Mouse (Mus musculus) midbrain, embryonic 12.5 days (tissue): ENCODE data around the gene Zfand3. TPM values are rescaled to one million over a fixed set of nuclear protein-coding genes. Genes with fewer than 3 reads are reported as not detected.
A peak's percentile ranks its signal among the peaks of the same experiment; 100 is the strongest.

ENCODE experiments used
- ATAC-seq: fragments of 200-750 bp; cut with Nextera tagmentation; 2 replicates; pipeline ENCODE4 v1.8.0; 2017; ENCODE audit warnings: low read depth, moderate TSS enrichment, moderate library complexity; ENCODE audit not compliant: low FRiP score
- H3K27ac ChIP-seq: fragments of 300-500 bp; sonication (generic); replicated peaks from 2 replicates; pipeline ENCODE4 v1.5.1; 2016; ENCODE audit warnings: mild to moderate bottlenecking
- H3K27me3 ChIP-seq: fragments of 300-500 bp; sonication (generic); 2 replicates; pipeline ENCODE4 v1.6.1; 2016; ENCODE audit warnings: mild to moderate bottlenecking
- H3K36me3 ChIP-seq: fragments of 300-500 bp; sonication (generic); 2 replicates; pipeline ENCODE4 v1.6.1; 2016
- H3K4me1 ChIP-seq: fragments of 300-500 bp; sonication (generic); 2 replicates; pipeline ENCODE4 v1.6.1; 2016
- H3K4me2 ChIP-seq: fragments of 300-500 bp; sonication (generic); replicated peaks from 2 replicates; pipeline ENCODE4 v1.6.1; 2016; ENCODE audit warnings: mild to moderate bottlenecking, moderate library complexity
- H3K4me3 ChIP-seq: fragments of 300-500 bp; sonication (generic); 2 replicates; pipeline ENCODE4 v1.5.1; 2016; ENCODE audit warnings: mild to moderate bottlenecking
- H3K9ac ChIP-seq: fragments of 300-500 bp; sonication (generic); replicated peaks from 2 replicates; pipeline ENCODE4 v1.6.1; 2016; ENCODE audit warnings: mild to moderate bottlenecking, moderate library complexity
- H3K9me3 ChIP-seq: fragments of 300-500 bp; sonication (generic); 2 replicates; pipeline ENCODE4 v1.6.1; 2016; ENCODE audit warnings: mild to moderate bottlenecking
- WGBS: fragments of 180-500 bp; shearing (Covaris S2); methylation state at CpG from one replicate; pipeline ENCODE4 v1.1.7; 2016; 5-methylcytosine and 5-hydroxymethylcytosine counted together
- polyA plus RNA-seq: library from polyadenylated mRNA; unstranded; fragments of >200 nt; fragmentation: Nextera tagmentation; extraction: Ambion mirVana; gene quantifications from 2 replicates; pipeline ENCODE4 v1.2.1, GENCODE M21; 2016

The Zfand3 gene
- polyA plus RNA-seq, 1 experiment from 2014 or later = 91.5 TPM

DNA sequence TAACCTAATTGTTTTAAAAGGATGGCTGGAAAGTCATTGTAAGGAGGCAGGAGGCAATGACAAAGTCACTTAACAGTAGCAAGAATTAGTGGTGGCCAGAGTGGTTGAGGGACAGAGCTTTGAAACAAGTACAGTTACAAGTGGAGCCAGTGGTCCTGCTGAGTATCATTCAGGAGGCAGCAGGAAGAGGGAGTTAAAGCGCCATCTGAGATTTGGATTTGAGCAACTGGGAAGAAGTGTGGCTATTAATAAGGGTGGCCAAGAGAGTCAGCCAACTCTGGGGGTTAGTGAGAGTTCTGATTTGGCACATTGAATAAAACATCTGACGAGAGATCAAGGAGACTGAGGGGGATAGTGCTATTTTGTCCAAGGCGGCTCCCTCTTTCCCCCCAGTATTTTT, 54.1 kb downstream of the Zfand3 start:
- no peak overlapping the region for H3K9ac ChIP-seq
- H3K27me3 ChIP-seq = no peaks in the 10 kb centered on the region
- WGBS = 87% methylated on average over 3 of the region's 3 CpGs
- H3K27ac ChIP-seq = no peak overlapping the region
- H3K4me3 ChIP-seq = no peak overlapping the region
- ATAC-seq = no peak
- no peak overlapping the region for H3K4me2 ChIP-seq
- H3K9me3 ChIP-seq = no peaks in the 10 kb centered on the region
- H3K36me3 ChIP-seq = peaks cover 8% of the 10 kb centered on the region; the same call in 1 of the 2 replicates
- peaks cover 5% of the 10 kb centered on the region for H3K4me1 ChIP-seq

DNA sequence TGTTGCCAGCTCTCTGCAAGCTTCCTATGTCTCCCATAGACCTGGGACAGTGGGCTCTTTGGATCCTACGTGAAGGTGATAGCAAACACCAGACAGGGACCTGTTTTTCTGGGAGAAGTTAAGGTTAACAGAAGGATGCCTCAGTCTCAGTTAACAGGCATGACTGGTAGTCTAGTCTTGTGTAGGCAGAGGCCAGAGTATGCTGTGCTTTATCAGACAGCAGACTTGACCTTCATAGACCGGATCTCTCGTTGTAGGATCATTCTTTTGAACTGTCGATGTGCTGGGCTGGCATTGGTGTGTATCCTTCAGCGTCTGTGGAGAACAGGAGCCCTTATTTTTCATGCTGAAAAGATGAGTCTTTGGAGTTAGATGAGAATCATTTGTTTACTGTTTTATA, 54.5 kb downstream of the Zfand3 start:
- Histone ChIP-seq H3K9ac (no peak overlapping the region), H3K4me3 (no peak overlapping the region), H3K4me1 (peaks cover 8% of the 10 kb centered on the region), H3K27me3 (no peaks in the 10 kb centered on the region), H3K9me3 (no peaks in the 10 kb centered on the region), H3K36me3 (peaks cover 8% of the 10 kb centered on the region; the same call in 1 of the 2 replicates), H3K27ac (no peak overlapping the region), H3K4me2 (no peak overlapping the region)
- 94% methylated on average over 5 of the region's 5 CpGs for WGBS
- ATAC-seq = no peak

DNA sequence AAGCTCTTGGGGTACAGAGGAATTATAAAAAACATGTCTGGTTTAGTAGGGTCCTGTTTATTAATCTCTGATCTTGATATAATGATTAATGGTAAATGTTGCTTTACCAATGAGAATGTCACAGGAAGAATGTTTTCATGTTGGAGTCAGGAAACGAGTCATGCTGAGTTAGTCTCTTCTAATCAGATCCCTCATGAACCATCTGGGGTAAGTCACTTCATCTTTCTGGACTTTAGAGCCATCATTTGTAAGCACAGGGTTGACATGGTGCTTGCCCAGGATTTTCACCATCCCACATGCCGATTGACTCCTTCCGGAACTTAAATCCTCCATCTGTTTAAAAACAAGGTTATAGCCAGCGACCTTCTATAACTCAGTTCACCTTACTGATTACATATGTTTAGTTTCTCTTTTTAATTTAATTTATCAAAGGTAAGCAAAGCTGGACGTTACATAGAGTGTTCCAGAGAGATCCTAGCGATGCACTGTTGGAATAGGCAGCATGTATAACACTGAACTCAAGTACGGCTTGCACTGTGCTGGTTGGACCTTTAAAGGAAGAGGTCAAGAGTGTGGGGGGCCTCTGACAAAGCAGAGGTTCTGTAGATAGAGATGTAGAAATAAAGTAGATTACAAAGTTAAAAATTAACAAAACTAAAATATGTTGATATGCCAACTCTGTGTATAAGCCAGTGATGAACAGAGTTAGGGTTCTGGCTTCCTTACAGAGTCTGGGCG, 56.7 kb downstream of the Zfand3 start:
- Histone ChIP-seq H3K4me1 (peaks cover 20% of the 10 kb centered on the region), H3K9ac (no peak overlapping the region), H3K27ac (no peak overlapping the region), H3K9me3 (no peaks in the 10 kb centered on the region), H3K4me2 (no peak overlapping the region), H3K27me3 (no peaks in the 10 kb centered on the region), H3K4me3 (no peak overlapping the region), H3K36me3 (no peaks in the 10 kb centered on the region)
- no peak for ATAC-seq
- WGBS = 88% methylated on average over 8 of the region's 8 CpGs

DNA sequence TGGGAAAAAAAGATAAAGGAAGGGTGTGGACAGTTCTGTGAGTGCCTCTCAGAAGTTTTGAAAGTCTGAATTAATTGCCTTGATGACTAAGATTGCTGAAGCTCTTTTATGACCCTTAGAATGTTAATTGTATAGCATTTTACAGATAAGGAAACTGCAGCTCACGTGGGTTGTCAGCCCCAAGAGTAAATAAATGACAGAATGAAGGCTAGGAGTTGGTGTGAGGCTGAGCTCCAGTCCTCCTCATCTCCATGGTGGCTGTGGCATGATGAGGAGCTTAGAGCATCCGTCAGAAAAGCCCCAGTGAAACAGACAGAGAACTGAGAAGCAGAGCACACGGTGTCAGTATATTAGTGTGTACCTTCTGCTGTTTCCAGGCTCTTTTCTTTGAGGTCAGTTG, 59.3 kb downstream of the Zfand3 start:
- Histone ChIP-seq H3K36me3 (no peaks in the 10 kb centered on the region), H3K4me2 (no peak overlapping the region), H3K27ac (no peak overlapping the region), H3K27me3 (no peaks in the 10 kb centered on the region), H3K4me3 (no peak overlapping the region), H3K4me1 (peaks cover 20% of the 10 kb centered on the region), H3K9me3 (no peaks in the 10 kb centered on the region), H3K9ac (no peak overlapping the region)
- WGBS = 38% methylated on average over 3 of the region's 3 CpGs
- ATAC-seq = no peak

DNA sequence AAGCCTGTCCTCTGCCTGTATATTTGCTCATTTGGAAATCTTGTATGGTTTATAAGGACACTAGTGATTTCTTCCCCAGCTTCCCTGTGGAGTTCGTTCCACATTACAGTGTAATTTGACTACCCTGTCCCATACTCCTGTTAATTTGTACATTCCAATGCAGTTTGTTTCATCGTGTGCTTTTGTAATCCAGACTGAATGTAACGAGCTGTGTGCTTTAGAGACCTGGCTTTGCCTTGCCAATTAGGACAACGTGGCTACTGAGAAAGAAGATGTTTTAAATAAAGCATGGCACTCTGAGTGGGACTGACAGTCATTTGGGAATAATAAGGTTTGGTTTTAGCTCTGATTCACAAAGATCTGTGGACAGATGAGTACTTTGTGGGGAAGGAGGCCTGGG, 60.2 kb downstream of the Zfand3 start:
- Histone ChIP-seq H3K4me2 (no peak overlapping the region), H3K27me3 (no peaks in the 10 kb centered on the region), H3K4me3 (no peak overlapping the region), H3K27ac (0 out of 2 replicates have a peak overlapping the region, but pooled peaks have one; percentile 20), H3K9ac (no peak overlapping the region), H3K36me3 (no peaks in the 10 kb centered on the region), H3K9me3 (no peaks in the 10 kb centered on the region), H3K4me1 (peaks cover 17% of the 10 kb centered on the region)
- WGBS = 35% methylated on average over 4 of the region's 4 CpGs
- no peak for ATAC-seq

DNA sequence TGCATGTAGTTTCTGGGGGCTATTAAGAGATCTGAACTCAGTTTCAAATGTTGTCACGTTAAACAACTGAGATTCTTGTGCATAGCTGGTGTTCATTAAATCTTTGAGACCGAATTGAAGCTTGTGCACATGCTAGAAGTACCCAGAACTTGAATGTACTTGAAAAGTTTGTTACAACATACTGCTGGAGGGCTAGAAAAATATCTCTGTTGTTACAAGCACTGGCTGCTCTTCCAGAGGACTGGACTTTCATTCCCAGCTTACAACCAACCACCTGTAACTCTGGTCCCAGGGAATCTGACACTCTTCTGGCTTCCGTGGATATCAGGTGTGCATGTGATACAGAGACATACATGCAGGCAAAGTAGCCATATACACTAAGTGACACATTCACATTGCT, 65.2 kb downstream of the Zfand3 start:
- no peaks in the 10 kb centered on the region for H3K9me3 ChIP-seq
- no peak overlapping the region for H3K4me2 ChIP-seq
- H3K27ac ChIP-seq = no peak overlapping the region
- no peaks in the 10 kb centered on the region for H3K27me3 ChIP-seq
- 89% methylated on average over 3 of the region's 3 CpGs for WGBS
- H3K4me3 ChIP-seq = no peak overlapping the region
- no peak for ATAC-seq
- peaks cover 4% of the 10 kb centered on the region for H3K4me1 ChIP-seq
- H3K36me3 ChIP-seq = peaks cover 9% of the 10 kb centered on the region
- no peak overlapping the region for H3K9ac ChIP-seq

DNA sequence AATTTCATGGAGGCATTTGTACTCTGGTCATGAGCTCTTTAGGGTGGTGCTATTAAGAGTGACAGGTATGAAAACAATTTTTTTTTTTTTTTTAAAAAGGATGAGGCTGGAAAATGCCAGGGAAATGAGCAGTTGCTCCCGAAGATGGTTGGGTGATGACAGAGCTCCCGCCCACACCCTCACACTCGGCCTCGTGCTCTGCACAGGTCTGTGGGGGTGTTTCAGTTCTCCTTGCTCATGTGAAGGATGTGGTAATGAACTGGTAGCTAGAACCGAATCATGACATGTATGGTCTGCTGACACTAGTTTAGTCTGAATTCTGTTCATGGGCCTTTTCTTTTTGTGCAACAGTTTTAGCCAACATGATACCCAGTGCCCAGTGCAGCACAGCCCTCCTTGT, 66.1 kb downstream of the Zfand3 start:
- ATAC-seq = no peak
- Histone ChIP-seq H3K36me3 (peaks cover 9% of the 10 kb centered on the region), H3K9me3 (no peaks in the 10 kb centered on the region), H3K9ac (no peak overlapping the region), H3K4me3 (no peak overlapping the region), H3K27me3 (no peaks in the 10 kb centered on the region), H3K4me2 (no peak overlapping the region), H3K4me1 (0 out of 2 replicates have a peak, but pooled peaks cover under 1% of the 10 kb centered on the region), H3K27ac (no peak overlapping the region)
- 91% methylated on average over 5 of the region's 5 CpGs for WGBS

DNA sequence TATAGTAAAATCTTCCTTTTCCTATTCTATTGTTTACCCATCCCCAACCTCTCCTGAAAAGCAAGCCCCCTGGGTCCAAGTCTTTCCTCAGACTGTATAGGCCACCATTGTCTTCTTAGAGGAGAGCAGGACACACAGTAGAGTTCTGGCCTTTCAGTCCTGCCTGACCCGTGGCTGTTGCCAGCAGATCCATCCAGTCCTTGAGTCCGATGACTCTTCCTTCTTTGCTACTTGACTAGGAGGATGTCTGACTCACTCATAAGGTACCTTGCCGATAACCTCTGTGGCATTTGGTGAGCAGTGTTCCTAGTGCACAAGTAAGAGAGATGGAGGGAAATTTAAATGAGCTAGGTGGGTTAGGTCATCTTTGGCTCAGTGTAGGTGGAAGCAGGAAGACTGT, 68.1 kb downstream of the Zfand3 start:
- no peak for ATAC-seq
- Histone ChIP-seq H3K27me3 (no peaks in the 10 kb centered on the region), H3K27ac (no peak overlapping the region), H3K4me2 (no peak overlapping the region), H3K9me3 (no peaks in the 10 kb centered on the region), H3K4me3 (no peak overlapping the region), H3K4me1 (peaks cover 6% of the 10 kb centered on the region; the same call in 1 of the 2 replicates), H3K9ac (no peak overlapping the region), H3K36me3 (peaks cover 9% of the 10 kb centered on the region)
- 88% methylated on average over 3 of the region's 3 CpGs for WGBS

DNA sequence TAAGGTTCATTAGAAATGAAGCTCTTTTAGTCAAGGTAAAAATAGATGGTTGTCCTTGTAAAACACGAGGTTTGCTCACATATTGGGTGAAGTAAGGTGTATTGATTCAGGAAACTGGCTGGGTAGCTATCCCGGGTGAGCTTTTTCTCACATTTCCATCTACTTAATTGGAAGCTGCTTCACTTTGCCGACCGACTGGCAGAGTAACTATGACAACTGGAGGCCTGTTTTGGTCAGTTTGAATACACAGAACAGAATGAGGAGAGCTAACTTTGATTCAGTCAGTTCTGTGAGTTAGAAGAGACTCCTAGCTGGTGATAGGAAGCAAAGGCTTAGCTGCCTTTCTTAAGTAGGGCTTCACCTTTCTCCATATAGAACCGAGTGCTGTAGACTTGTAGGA, 71.4 kb downstream of the Zfand3 start:
- Histone ChIP-seq H3K27me3 (no peaks in the 10 kb centered on the region), H3K4me2 (no peak overlapping the region), H3K27ac (no peak overlapping the region), H3K9ac (no peak overlapping the region), H3K9me3 (no peaks in the 10 kb centered on the region), H3K4me3 (no peak overlapping the region), H3K36me3 (peaks cover 9% of the 10 kb centered on the region), H3K4me1 (peaks cover 6% of the 10 kb centered on the region; the same call in 1 of the 2 replicates)
- ATAC-seq = no peak
- WGBS = 57% methylated on average over 5 of the region's 5 CpGs

DNA sequence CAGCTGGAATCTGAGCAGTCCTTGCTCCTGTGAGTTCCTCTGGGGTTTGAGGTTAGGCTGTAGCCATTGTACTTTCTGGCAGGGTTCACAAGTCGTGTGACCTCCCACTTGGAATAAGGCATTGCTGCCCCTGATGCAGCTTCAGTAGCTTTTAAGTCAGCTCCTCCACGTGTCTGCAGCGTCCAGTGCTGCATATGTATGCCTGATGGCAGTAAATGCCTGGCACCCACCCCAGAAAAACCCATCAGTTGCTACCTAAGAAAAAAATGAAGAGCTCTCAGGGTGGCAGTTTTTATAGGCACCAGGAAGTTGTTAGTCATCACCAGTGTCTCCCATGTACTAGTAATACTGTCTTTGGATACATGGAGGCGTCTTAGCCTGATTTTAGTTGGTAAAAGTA, 79.5 kb downstream of the Zfand3 start:
- no peak overlapping the region for H3K27ac ChIP-seq

DNA sequence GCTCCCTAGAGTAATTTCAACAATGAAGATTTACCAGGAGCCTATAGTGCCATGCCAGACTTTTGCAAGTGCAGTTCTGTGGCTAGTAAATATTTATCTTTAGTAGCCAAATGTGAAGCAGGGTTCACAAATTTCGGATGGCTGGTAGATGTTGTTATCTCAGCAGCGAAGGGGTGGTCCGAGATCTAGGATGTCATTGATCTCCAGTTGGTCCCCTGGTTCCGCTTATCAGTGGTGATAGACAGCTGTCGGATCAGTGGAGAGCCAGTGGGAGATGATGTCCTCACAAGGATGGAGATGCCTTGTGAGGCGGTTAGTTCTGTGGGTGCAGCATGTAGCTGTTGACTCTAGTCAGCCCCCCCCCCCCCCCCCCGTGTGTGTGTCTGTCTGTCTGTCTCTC, 82.2 kb downstream of the Zfand3 start:
- ATAC-seq = no peak
- H3K4me1 ChIP-seq = no peaks in the 10 kb centered on the region
- no peak overlapping the region for H3K4me3 ChIP-seq
- no peaks in the 10 kb centered on the region for H3K9me3 ChIP-seq
- H3K27ac ChIP-seq = no peak overlapping the region
- no peak overlapping the region for H3K9ac ChIP-seq
- WGBS = 91% methylated on average over 7 of the region's 7 CpGs
- peaks cover 7% of the 10 kb centered on the region; the same call in 1 of the 2 replicates for H3K36me3 ChIP-seq
- H3K27me3 ChIP-seq = no peaks in the 10 kb centered on the region
- no peak overlapping the region for H3K4me2 ChIP-seq

More for the DNA sequence above, 79.5 kb downstream of the Zfand3 start:
- Histone ChIP-seq H3K4me1 (no peaks in the 10 kb centered on the region), H3K4me2 (no peak overlapping the region), H3K4me3 (no peak overlapping the region), H3K27me3 (no peaks in the 10 kb centered on the region), H3K9ac (no peak overlapping the region), H3K36me3 (peaks cover 7% of the 10 kb centered on the region; the same call in 1 of the 2 replicates), H3K9me3 (no peaks in the 10 kb centered on the region)
- no peak for ATAC-seq
- WGBS = 63% methylated on average over 4 of the region's 4 CpGs

DNA sequence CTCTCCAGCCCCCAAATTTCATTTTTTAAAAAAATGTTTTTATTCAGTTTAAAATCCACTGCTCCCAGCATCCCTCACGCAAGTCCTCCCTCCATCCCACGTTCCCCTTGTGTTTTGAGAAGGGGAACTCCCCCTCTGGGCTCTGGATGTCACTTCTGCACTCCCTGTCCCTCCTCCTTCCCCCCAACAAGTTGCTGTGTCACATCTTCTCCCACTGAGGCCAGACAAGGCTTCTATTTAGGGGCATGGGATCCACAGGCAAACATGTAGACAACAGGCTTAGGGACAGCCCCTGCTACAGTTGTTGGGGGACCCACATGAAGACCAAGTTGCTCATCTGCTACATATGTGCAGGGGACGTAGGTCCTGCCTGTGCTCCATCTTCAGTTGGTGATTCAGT, 83.9 kb downstream of the Zfand3 start:
- Histone ChIP-seq H3K4me1 (no peaks in the 10 kb centered on the region), H3K9me3 (no peaks in the 10 kb centered on the region), H3K27ac (no peak overlapping the region), H3K9ac (no peak overlapping the region), H3K27me3 (no peaks in the 10 kb centered on the region), H3K36me3 (no peaks in the 10 kb centered on the region), H3K4me3 (no peak overlapping the region), H3K4me2 (no peak overlapping the region)
- ATAC-seq = no peak
- WGBS = 93% methylated on average over 3 of the region's 3 CpGs

DNA sequence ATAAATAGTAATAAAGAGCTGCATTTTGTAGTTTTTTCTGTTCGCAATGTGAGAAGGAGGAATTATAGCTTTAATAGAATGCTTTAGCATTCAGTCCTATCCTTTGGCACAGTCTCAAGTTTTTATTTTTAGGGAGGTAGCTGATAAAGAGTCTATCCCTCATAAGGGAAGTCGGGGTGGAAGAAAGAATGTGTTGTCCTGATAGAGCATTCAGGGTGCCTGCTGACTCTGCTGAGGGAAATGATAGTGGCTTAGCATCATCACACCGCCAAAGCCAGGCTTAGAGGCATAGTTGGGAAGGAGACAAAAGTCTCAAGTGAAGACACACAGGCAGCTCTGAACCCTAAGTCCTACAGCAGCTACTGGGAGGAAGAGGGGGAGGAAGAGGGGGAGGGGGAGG, 85.9 kb downstream of the Zfand3 start:
- Histone ChIP-seq H3K27me3 (no peaks in the 10 kb centered on the region), H3K4me1 (no peaks in the 10 kb centered on the region), H3K9ac (no peak overlapping the region), H3K4me3 (no peak overlapping the region), H3K4me2 (no peak overlapping the region), H3K27ac (no peak overlapping the region), H3K9me3 (0 out of 2 replicates have a peak, but pooled peaks cover under 1% of the 10 kb centered on the region), H3K36me3 (peaks cover 1% of the 10 kb centered on the region; the same call in 1 of the 2 replicates)
- no peak for ATAC-seq
- 81% methylated on average over 3 of the region's 3 CpGs for WGBS
